14 mouse cellular contexts compared by ENCODE assay signal in the genomic region with DNA sequence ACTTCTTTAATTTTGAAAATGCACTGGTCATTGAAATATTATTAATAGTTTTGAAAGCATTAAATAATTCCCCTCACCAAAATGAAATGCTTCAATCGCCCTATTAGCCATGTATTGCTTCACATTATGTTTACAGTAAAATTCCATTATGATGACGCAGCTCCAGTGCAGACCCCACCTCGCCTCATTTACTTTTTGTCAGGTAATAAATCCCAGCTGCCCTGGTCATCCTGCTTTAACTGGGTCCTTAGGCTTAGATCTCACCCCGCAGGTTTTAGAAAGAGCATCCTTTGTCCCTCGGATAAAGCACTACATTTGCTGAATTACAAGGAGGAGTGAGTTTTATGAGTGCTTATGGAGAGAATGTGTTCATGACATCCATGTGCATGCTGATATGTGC.
"Had no signal": no experiment of that assay in that cellular context is flagged by ENCODE, and none has a peak within 500 bp of the region (broad histone marks: within the 10 kb centered on the region; RNA-seq: fewer than 3 reads in every experiment).

No protein-coding gene starts in this region.

- DNase-seq: kidney, adult 2 months; kidney, postnatal 36 days; lung, adult 2 months; lung, postnatal 10 days; lung, postnatal 4 days; retina, postnatal 1 day; thymus, adult 2 months; thymus, postnatal 25 days had no signal

- H3K9ac ChIP-seq: liver, embryonic 14.5 days; midbrain, embryonic 15.5 days; neural tube, embryonic 13.5 days; stomach, embryonic 15.5 days had no signal

- H3K4me2 ChIP-seq: midbrain, embryonic 11.5 days; midbrain, embryonic 15.5 days; neural tube, embryonic 13.5 days; stomach, embryonic 15.5 days had no signal

- H3K4me3 ChIP-seq: layer of hippocampus, adult 2 months; midbrain, embryonic 15.5 days; neural tube, embryonic 13.5 days; stomach, embryonic 15.5 days had no signal

- H3K4me1 ChIP-seq: midbrain, embryonic 15.5 days; neural tube, embryonic 13.5 days; stomach, embryonic 15.5 days had no signal

- H3K36me3 ChIP-seq: midbrain, embryonic 15.5 days; neural tube, embryonic 13.5 days; stomach, embryonic 15.5 days had no signal

- H3K27ac ChIP-seq: layer of hippocampus, adult 2 months; liver, embryonic 14.5 days; midbrain, embryonic 15.5 days; neural tube, embryonic 13.5 days; stomach, embryonic 15.5 days had no signal

- H3K27me3 ChIP-seq: midbrain, embryonic 15.5 days; neural tube, embryonic 13.5 days; stomach, embryonic 15.5 days had no signal

- H3K9me3 ChIP-seq: midbrain, embryonic 15.5 days; neural tube, embryonic 13.5 days; stomach, embryonic 15.5 days had no signal

- ATAC-seq: midbrain, embryonic 15.5 days had no signal
